Mouse (Mus musculus): ENCODE data around the gene 1110004F10Rik. TPM values are rescaled to one million over a fixed set of nuclear protein-coding genes. Genes with fewer than 3 reads are reported as not detected.

The 1110004F10Rik gene
- polyA plus RNA-seq, 1 experiment = 18.4 TPM

GRCm38 (mm10) chr7:116127052-116127451, 87.9 kb downstream of the 1110004F10Rik start:
- no peaks in the 10 kb centered on the region for H3K27me3 ChIP-seq (ENCODE audit: control insufficient read depth, insufficient read depth, low read length)
- WGBS = 85% methylated on average over 2 of the region's 2 CpGs
- H3K4me3 ChIP-seq (ENCODE audit: low read depth, low read length) = no peak overlapping the region
- H3K4me1 ChIP-seq (ENCODE audit: control insufficient read depth, insufficient read depth, insufficient read length, low read length) = no peaks in the 10 kb centered on the region
- H3K36me3 ChIP-seq (ENCODE audit: control insufficient read depth, insufficient read depth, low read length) = peaks cover 36% of the 10 kb centered on the region
- no peak overlapping the region for H3K27ac ChIP-seq (ENCODE audit: insufficient read depth, low read depth, low read length)
- TF ChIP-seq POLR2A (IDR thresholded peaks at IDR 0.05; ENCODE audit: low read depth, low read length) = no peak
- no peak for TF ChIP-seq CTCF (IDR thresholded peaks at IDR 0.05; ENCODE audit: extremely low read depth, insufficient read length, insufficient replicate concordance, low read depth, low read length)

GRCm38 (mm10) chr7:116128286-116128685, 89.1 kb downstream of the 1110004F10Rik start:
- Histone ChIP-seq H3K27ac (ENCODE audit: insufficient read depth, low read depth, low read length) (no peak overlapping the region), H3K36me3 (ENCODE audit: control insufficient read depth, insufficient read depth, low read length) (peaks cover 37% of the 10 kb centered on the region), H3K27me3 (ENCODE audit: control insufficient read depth, insufficient read depth, low read length) (no peaks in the 10 kb centered on the region), H3K4me3 (ENCODE audit: low read depth, low read length) (no peak overlapping the region), H3K4me1 (ENCODE audit: control insufficient read depth, insufficient read depth, insufficient read length, low read length) (no peaks in the 10 kb centered on the region)
- WGBS = 95% methylated on average over 8 of the region's 8 CpGs
- TF ChIP-seq POLR2A (IDR thresholded peaks at IDR 0.05; ENCODE audit: low read depth, low read length) (no peak), CTCF (IDR thresholded peaks at IDR 0.05; ENCODE audit: extremely low read depth, insufficient read length, insufficient replicate concordance, low read depth, low read length) (no peak)

- Histone ChIP-seq H3K4me3 (ENCODE audit: low read depth, low read length) (no peak overlapping the region), H3K27me3 (ENCODE audit: control insufficient read depth, insufficient read depth, low read length) (no peaks in the 10 kb centered on the region), H3K36me3 (ENCODE audit: control insufficient read depth, insufficient read depth, low read length) (peaks cover 35% of the 10 kb centered on the region), H3K27ac (ENCODE audit: insufficient read depth, low read depth, low read length) (no peak overlapping the region), H3K4me1 (ENCODE audit: control insufficient read depth, insufficient read depth, insufficient read length, low read length) (no peaks in the 10 kb centered on the region)
- no peak for TF ChIP-seq CTCF (IDR thresholded peaks at IDR 0.05; ENCODE audit: extremely low read depth, insufficient read length, insufficient replicate concordance, low read depth, low read length)
- WGBS = 91% methylated on average over 10 of the region's 10 CpGs
These were observed 90.2 kb downstream of the 1110004F10Rik start for GRCm38 (mm10) chr7:116129374-116129773.

GRCm38 (mm10) chr7:116131390-116131789, 92.2 kb downstream of the 1110004F10Rik start:
- Histone ChIP-seq H3K36me3 (ENCODE audit: control insufficient read depth, insufficient read depth, low read length) (peaks cover 42% of the 10 kb centered on the region), H3K27me3 (ENCODE audit: control insufficient read depth, insufficient read depth, low read length) (no peaks in the 10 kb centered on the region), H3K27ac (ENCODE audit: insufficient read depth, low read depth, low read length) (no peak overlapping the region), H3K4me3 (ENCODE audit: low read depth, low read length) (no peak overlapping the region), H3K4me1 (ENCODE audit: control insufficient read depth, insufficient read depth, insufficient read length, low read length) (no peaks in the 10 kb centered on the region)
- no peak for TF ChIP-seq CTCF (IDR thresholded peaks at IDR 0.05; ENCODE audit: extremely low read depth, insufficient read length, insufficient replicate concordance, low read depth, low read length)
- no peak for TF ChIP-seq POLR2A (IDR thresholded peaks at IDR 0.05; ENCODE audit: low read depth, low read length)
- WGBS = 43% methylated on average over 4 of the region's 4 CpGs

- Histone ChIP-seq H3K4me1 (ENCODE audit: control insufficient read depth, insufficient read depth, insufficient read length, low read length) (no peaks in the 10 kb centered on the region), H3K27me3 (ENCODE audit: control insufficient read depth, insufficient read depth, low read length) (no peaks in the 10 kb centered on the region), H3K36me3 (ENCODE audit: control insufficient read depth, insufficient read depth, low read length) (peaks cover 41% of the 10 kb centered on the region), H3K27ac (ENCODE audit: insufficient read depth, low read depth, low read length) (no peak overlapping the region), H3K4me3 (ENCODE audit: low read depth, low read length) (no peak overlapping the region)
- WGBS = 5% methylated on average over 5 of the region's 5 CpGs
- no peak for TF ChIP-seq POLR2A (IDR thresholded peaks at IDR 0.05; ENCODE audit: low read depth, low read length)
- TF ChIP-seq CTCF (IDR thresholded peaks at IDR 0.05; ENCODE audit: extremely low read depth, insufficient read length, insufficient replicate concordance, low read depth, low read length) = peak; percentile 95; the same call in 1 of the 2 replicates
These were observed 92.9 kb downstream of the 1110004F10Rik start for GRCm38 (mm10) chr7:116132078-116132477.

GRCm38 (mm10) chr7:116134413-116135292, 95.5 kb downstream of the 1110004F10Rik start:
- WGBS = 77% methylated on average over 31 of the region's 31 CpGs
- H3K4me3 ChIP-seq (ENCODE audit: low read depth, low read length) = no peak overlapping the region
- no peaks in the 10 kb centered on the region for H3K27me3 ChIP-seq (ENCODE audit: control insufficient read depth, insufficient read depth, low read length)
- no peak overlapping the region for H3K27ac ChIP-seq (ENCODE audit: insufficient read depth, low read depth, low read length)
- TF ChIP-seq POLR2A (IDR thresholded peaks at IDR 0.05; ENCODE audit: low read depth, low read length) (no peak), CTCF (IDR thresholded peaks at IDR 0.05; ENCODE audit: extremely low read depth, insufficient read length, insufficient replicate concordance, low read depth, low read length) (no peak)
- H3K36me3 ChIP-seq (ENCODE audit: control insufficient read depth, insufficient read depth, low read length) = peaks cover 40% of the 10 kb centered on the region
- H3K4me1 ChIP-seq (ENCODE audit: control insufficient read depth, insufficient read depth, insufficient read length, low read length) = no peaks in the 10 kb centered on the region

GRCm38 (mm10) chr7:116137149-116137548, 98.0 kb downstream of the 1110004F10Rik start:
- no peak overlapping the region for H3K4me3 ChIP-seq (ENCODE audit: low read depth, low read length)
- peaks cover 56% of the 10 kb centered on the region for H3K36me3 ChIP-seq (ENCODE audit: control insufficient read depth, insufficient read depth, low read length)
- no peak overlapping the region for H3K27ac ChIP-seq (ENCODE audit: insufficient read depth, low read depth, low read length)
- no peak for TF ChIP-seq CTCF (IDR thresholded peaks at IDR 0.05; ENCODE audit: extremely low read depth, insufficient read length, insufficient replicate concordance, low read depth, low read length)
- no peak for TF ChIP-seq POLR2A (IDR thresholded peaks at IDR 0.05; ENCODE audit: low read depth, low read length)
- H3K4me1 ChIP-seq (ENCODE audit: control insufficient read depth, insufficient read depth, insufficient read length, low read length) = no peaks in the 10 kb centered on the region
- no peaks in the 10 kb centered on the region for H3K27me3 ChIP-seq (ENCODE audit: control insufficient read depth, insufficient read depth, low read length)
- 76% methylated on average over 12 of the region's 12 CpGs for WGBS
